Mouse (Mus musculus) ES-E14 (cell line): ENCODE data around the gene Nos2.

Source experiments
- HCFC1 ChIP-seq: IDR thresholded peaks from 2 replicates; pipeline ENCODE4 v1.6.1; 2012; ENCODE audit warnings: low read length, inconsistent platforms, borderline replicate concordance; ENCODE audit not compliant: insufficient read depth
- MAFK ChIP-seq: IDR thresholded peaks from 2 replicates; pipeline ENCODE4 v1.6.1; 2014; ENCODE audit warnings: mild to moderate bottlenecking, low read depth, low read length, inconsistent platforms; ENCODE audit not compliant: insufficient read depth
- ZC3H11A ChIP-seq: IDR thresholded peaks from 2 replicates; pipeline ENCODE4 v1.6.1; 2012; ENCODE audit warnings: low read depth, mild to moderate bottlenecking, inconsistent platforms, low read length, borderline replicate concordance

GRCm38 (mm10) chr11:78961221-78961620 is 40.6 kb downstream of the Nos2 start:
- TF ChIP-seq ZC3H11A, result no peak
- no peak for TF ChIP-seq HCFC1
- TF ChIP-seq MAFK, result no peak
